Mouse (Mus musculus): ENCODE results near the gene Grin3b.

DNA sequence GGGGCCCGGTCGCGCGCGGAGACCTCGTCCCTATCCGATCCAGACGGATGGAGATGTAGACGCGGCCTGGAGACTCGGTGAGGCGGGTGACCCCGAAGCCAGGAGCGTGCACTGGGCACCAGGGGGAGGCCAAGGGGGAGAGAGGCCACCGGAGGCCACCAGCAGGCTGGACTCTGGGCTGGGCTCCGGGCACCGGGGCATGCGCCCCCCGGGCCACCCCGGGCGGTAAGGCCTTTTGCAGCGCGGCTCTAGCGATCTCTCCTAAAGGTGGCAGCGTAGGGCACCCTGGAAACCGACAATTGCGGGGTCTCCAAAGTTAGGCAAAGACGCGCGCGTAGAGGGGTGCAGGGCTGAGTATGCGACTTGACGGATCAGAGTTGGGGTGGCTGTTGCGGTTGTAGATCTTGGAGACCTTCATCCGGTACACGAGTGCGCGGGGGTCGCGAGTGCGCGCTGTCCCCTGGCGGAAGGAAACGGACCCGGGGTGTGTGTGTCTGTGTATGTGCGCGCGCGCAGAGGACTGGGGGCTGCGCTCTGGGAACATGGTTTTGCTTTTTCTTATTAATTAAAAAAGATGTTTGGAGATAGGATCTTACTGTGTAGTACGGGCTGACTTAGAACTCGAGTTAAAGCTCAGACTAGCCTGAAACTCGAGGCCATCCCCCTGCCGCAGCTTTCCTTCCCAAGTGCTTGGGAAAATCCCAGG is 43.0 kb upstream of the Grin3b start:
- no peak for TF ChIP-seq POLR2A (IDR thresholded peaks at IDR 0.05; ENCODE audit: low read depth, low read length)
- TF ChIP-seq CTCF (IDR thresholded peaks at IDR 0.05; ENCODE audit: extremely low read depth, insufficient read depth, insufficient read length, insufficient replicate concordance) = no peak
